Mouse (Mus musculus) lung, adult 2 months (tissue): ENCODE measurements around the gene Ntsr2. TPM values are rescaled to one million over a fixed set of nuclear protein-coding genes. Genes with fewer than 3 reads are reported as not detected.
A peak's percentile ranks its signal among the peaks of the same experiment; 100 is the strongest.

Experiments
- DNase-seq: peaks from one replicate; pipeline ENCODE4 v3.0.0; 2022
- H3K4me1 ChIP-seq: fragments of 200-500 bp; 2 replicates; pipeline ENCODE4 v1.6.1; 2011; ENCODE audit warnings: low read length; ENCODE audit not compliant: control insufficient read depth, insufficient read depth
- H3K4me3 ChIP-seq: fragments of 200-500 bp; replicated peaks from 2 replicates; pipeline ENCODE3; 2011; ENCODE audit warnings: low read depth, mild to moderate bottlenecking, control low read depth, low read length; ENCODE audit errors: extremely low read depth
- CTCF ChIP-seq: fragments of 200-500 bp; IDR thresholded peaks from 2 replicates; pipeline ENCODE4 v1.5.1; 2011; ENCODE audit warnings: mild to moderate bottlenecking, low read length, control low read depth; ENCODE audit not compliant: insufficient read depth
- POLR2A ChIP-seq: fragments of 200-500 bp; IDR thresholded peaks from 2 replicates; pipeline ENCODE4 v1.6.1; 2011; ENCODE audit warnings: low read depth, mild to moderate bottlenecking, control low read depth, low read length, borderline replicate concordance; ENCODE audit errors: extremely low read depth
- WGBS: fragments of 180-500 bp; shearing (Covaris S2); methylation state at CpG from one replicate; pipeline ENCODE4 v1.1.7; 2018; 5-methylcytosine and 5-hydroxymethylcytosine counted together
- polyA plus RNA-seq: library from polyadenylated mRNA; depleted of rRNA; stranded (reverse); fragments of >200 nt; gene quantifications from 2 replicates; pipeline ENCODE4 v1.2.3, GENCODE M21; 2012

The Ntsr2 gene
- polyA plus RNA-seq, 1 experiment = 0.97 TPM

GRCm38 (mm10) chr12:16630866-16631185 is 22.4 kb upstream of the Ntsr2 start:
- no peak for DNase-seq
- TF ChIP-seq CTCF (no peak), POLR2A (no peak)
- 97% methylated on average over 1 of the region's 1 CpGs for WGBS
- Histone ChIP-seq H3K4me3 (no peak overlapping the region), H3K4me1 (peaks cover 2% of the 10 kb centered on the region; the same call in 1 of the 2 replicates)

- no peak for DNase-seq
- WGBS = 76% methylated on average over 2 of the region's 2 CpGs
- Histone ChIP-seq H3K4me3 (no peak overlapping the region), H3K4me1 (peaks cover 2% of the 10 kb centered on the region; the same call in 1 of the 2 replicates)
- TF ChIP-seq POLR2A (no peak), CTCF (no peak)
These were observed 21.8 kb upstream of the Ntsr2 start for GRCm38 (mm10) chr12:16631423-16631822.

- DNase-seq = no peak
- 49% methylated on average over 6 of the region's 6 CpGs for WGBS
- TF ChIP-seq CTCF = no peak
- no peak for TF ChIP-seq POLR2A
These were observed 19.9 kb upstream of the Ntsr2 start for GRCm38 (mm10) chr12:16633235-16633634.

GRCm38 (mm10) chr12:16634075-16634813 is 18.9 kb upstream of the Ntsr2 start:
- peak; percentile 71 for DNase-seq
- Histone ChIP-seq H3K4me1 (peaks cover 2% of the 10 kb centered on the region; the same call in 1 of the 2 replicates), H3K4me3 (no peak overlapping the region)
- 45% methylated on average over 14 of the region's 14 CpGs for WGBS
- TF ChIP-seq POLR2A (no peak), CTCF (peak; percentile 76)

More at GRCm38 (mm10) chr12:16633235-16633634, 19.9 kb upstream of the Ntsr2 start:
- peaks cover 2% of the 10 kb centered on the region; the same call in 1 of the 2 replicates for H3K4me1 ChIP-seq
- H3K4me3 ChIP-seq = no peak overlapping the region

GRCm38 (mm10) chr12:16635816-16636215 is 17.4 kb upstream of the Ntsr2 start:
- no peak for DNase-seq
- no peak for TF ChIP-seq CTCF
- TF ChIP-seq POLR2A = no peak
- Histone ChIP-seq H3K4me3 (no peak overlapping the region), H3K4me1 (0 out of 2 replicates have a peak, but pooled peaks cover 2% of the 10 kb centered on the region)
- WGBS = 60% methylated on average over 6 of the region's 6 CpGs

GRCm38 (mm10) chr12:16639078-16639771 is 14.0 kb upstream of the Ntsr2 start:
- 62% methylated on average over 12 of the region's 12 CpGs for WGBS
- H3K4me3 ChIP-seq = no peak overlapping the region
- H3K4me1 ChIP-seq = no peaks in the 10 kb centered on the region
- no peak for TF ChIP-seq POLR2A
- TF ChIP-seq CTCF = peak; percentile 49; the same call in 1 of the 2 replicates
- no peak for DNase-seq

GRCm38 (mm10) chr12:16640075-16640474 is 13.1 kb upstream of the Ntsr2 start:
- DNase-seq = no peak
- TF ChIP-seq CTCF (no peak), POLR2A (no peak)
- Histone ChIP-seq H3K4me1 (no peaks in the 10 kb centered on the region), H3K4me3 (no peak overlapping the region)
- WGBS = 81% methylated on average over 6 of the region's 6 CpGs

- TF ChIP-seq POLR2A (no peak), CTCF (peak; percentile 38)
- H3K4me1 ChIP-seq = no peaks in the 10 kb centered on the region
- H3K4me3 ChIP-seq = no peak overlapping the region
- no peak for DNase-seq
- WGBS = 61% methylated on average over 5 of the region's 5 CpGs
These were observed 11.2 kb upstream of the Ntsr2 start for GRCm38 (mm10) chr12:16642000-16642399.

GRCm38 (mm10) chr12:16643508-16644345 is 9.5 kb upstream of the Ntsr2 start:
- 45% methylated on average over 12 of the region's 12 CpGs for WGBS
- no peak for TF ChIP-seq CTCF
- no peak for TF ChIP-seq POLR2A
- no peak for DNase-seq
- Histone ChIP-seq H3K4me1 (no peaks in the 10 kb centered on the region), H3K4me3 (no peak overlapping the region)
